Mouse (Mus musculus) spleen, embryonic (tissue): ENCODE data around the gene Spg20.

Experiments
- CTCF ChIA-PET: fragments of 350-600 bp; sonication (Branson Sonifier 250); formaldehyde crosslinking; loops from one replicate; lab custom pipeline; 2022; lab: Charles Lee

Spg20 gene

GRCm38 (mm10) chr3:55097186-55097585 lies 14.7 kb upstream of the Spg20 start:
- CTCF ChIA-PET: no interaction called here

GRCm38 (mm10) chr3:55098014-55098413 lies 13.9 kb upstream of the Spg20 start:
- CTCF ChIA-PET: no interaction called here

GRCm38 (mm10) chr3:55098990-55099389 lies 12.9 kb upstream of the Spg20 start:
- CTCF ChIA-PET: no interaction called here

- CTCF ChIA-PET: no interaction called here
Observed at GRCm38 (mm10) chr3:55101092-55101491, 10.8 kb upstream of the Spg20 start.

- CTCF ChIA-PET: no interaction called here
Observed at GRCm38 (mm10) chr3:55105372-55106023, 6.4 kb upstream of the Spg20 start.

- CTCF ChIA-PET: no interaction called here
Observed at GRCm38 (mm10) chr3:55106051-55106450, 5.9 kb upstream of the Spg20 start.

- CTCF ChIA-PET: no interaction called here
Observed at GRCm38 (mm10) chr3:55109097-55109496, 2.8 kb upstream of the Spg20 start.

GRCm38 (mm10) chr3:55112710-55113415 lies 955 bp downstream of the Spg20 start:
- CTCF ChIA-PET: no interaction called here

- CTCF ChIA-PET: no interaction called here
Observed at GRCm38 (mm10) chr3:55114313-55115065, 2.6 kb downstream of the Spg20 start.

- CTCF ChIA-PET: no interaction called here
Observed at GRCm38 (mm10) chr3:55115071-55115470, 3.2 kb downstream of the Spg20 start.

GRCm38 (mm10) chr3:55115989-55116388 lies 4.1 kb downstream of the Spg20 start:
- CTCF ChIA-PET: no interaction called here

GRCm38 (mm10) chr3:55119275-55119898 lies 7.5 kb downstream of the Spg20 start:
- CTCF ChIA-PET: no interaction called here

- CTCF ChIA-PET: no interaction called here
Observed at GRCm38 (mm10) chr3:55122336-55122870, 10.5 kb downstream of the Spg20 start.

- CTCF ChIA-PET: no interaction called here
Observed at GRCm38 (mm10) chr3:55123064-55123463, 11.2 kb downstream of the Spg20 start.

GRCm38 (mm10) chr3:55129181-55129692 lies 17.3 kb downstream of the Spg20 start:
- CTCF ChIA-PET: no interaction called here

GRCm38 (mm10) chr3:55131576-55132233 lies 19.8 kb downstream of the Spg20 start:
- CTCF ChIA-PET: no interaction called here

GRCm38 (mm10) chr3:55137039-55137438 lies 25.1 kb downstream of the Spg20 start, which contains the start of gene Ccdc169:
TSS of gene Ccdc169 (plus strand) at chr3:55137339.
- CTCF ChIA-PET: no interaction called here

GRCm38 (mm10) chr3:55139837-55140236 lies 27.9 kb downstream of the Spg20 start:
- CTCF ChIA-PET: no interaction called here

GRCm38 (mm10) chr3:55141401-55141800 lies 29.5 kb downstream of the Spg20 start:
- CTCF ChIA-PET: no interaction called here

GRCm38 (mm10) chr3:55144916-55145315 lies 33.0 kb downstream of the Spg20 start:
- CTCF ChIA-PET: no interaction called here

GRCm38 (mm10) chr3:55146441-55146840 lies 34.5 kb downstream of the Spg20 start:
- CTCF ChIA-PET: no interaction called here
